Mouse (Mus musculus) intestine, embryonic 15.5 days (tissue): ENCODE measurements around the gene Wdr78. TPM values are rescaled to one million over a fixed set of nuclear protein-coding genes. Genes with fewer than 3 reads are reported as not detected.

Source experiments
- ATAC-seq: fragments of 200-750 bp; cut with Nextera tagmentation; 2 replicates; pipeline ENCODE4 v1.8.0; 2017; ENCODE audit warnings: moderate TSS enrichment, moderate library complexity
- H3K27ac ChIP-seq: fragments of 300-500 bp; sonication (generic); 2 replicates; pipeline ENCODE4 v1.5.1; 2015; ENCODE audit warnings: mild to moderate bottlenecking, inconsistent platforms
- H3K27me3 ChIP-seq: fragments of 300-500 bp; sonication (generic); replicated peaks from 2 replicates; pipeline ENCODE4 v1.6.1; 2015; ENCODE audit warnings: inconsistent platforms
- H3K36me3 ChIP-seq: fragments of 300-500 bp; sonication (generic); 2 replicates; pipeline ENCODE4 v1.6.1; 2015; ENCODE audit warnings: inconsistent platforms
- H3K4me1 ChIP-seq: fragments of 300-500 bp; sonication (generic); replicated peaks from 2 replicates; pipeline ENCODE4 v1.6.1; 2015; ENCODE audit warnings: inconsistent platforms
- H3K4me2 ChIP-seq: fragments of 300-500 bp; sonication (generic); replicated peaks from 2 replicates; pipeline ENCODE4 v1.6.1; 2015; ENCODE audit warnings: mild to moderate bottlenecking, inconsistent platforms
- H3K4me3 ChIP-seq: fragments of 300-500 bp; sonication (generic); replicated peaks from 2 replicates; pipeline ENCODE4 v1.5.1; 2015; ENCODE audit warnings: inconsistent platforms
- H3K9ac ChIP-seq: fragments of 300-500 bp; sonication (generic); 2 replicates; pipeline ENCODE4 v1.6.1; 2015; ENCODE audit warnings: inconsistent platforms
- H3K9me3 ChIP-seq: fragments of 300-500 bp; sonication (generic); 2 replicates; pipeline ENCODE4 v1.6.1; 2016; ENCODE audit warnings: inconsistent platforms
- WGBS: fragments of 180-500 bp; shearing (Covaris S2); methylation state at CpG from one replicate; pipeline ENCODE4 v1.1.7; 2015; 5-methylcytosine and 5-hydroxymethylcytosine counted together
- polyA plus RNA-seq: library from polyadenylated mRNA; unstranded; fragments of >200 nt; fragmentation: Nextera tagmentation; extraction: Ambion mirVana; gene quantifications from 2 replicates; pipeline ENCODE4 v1.2.1, GENCODE M21; 2015

The Wdr78 gene
- polyA plus RNA-seq, 1 experiment from 2014 or later = 1.8 TPM

GRCm38 (mm10) chr4:102991685-102992084, 122.7 kb downstream of the Wdr78 start:
- 90% methylated on average over 3 of the region's 3 CpGs for WGBS

GRCm38 (mm10) chr4:102990595-102991340, 123.6 kb downstream of the Wdr78 start:
- no peak overlapping the region for H3K27ac ChIP-seq
- H3K4me3 ChIP-seq = no peak overlapping the region
- ATAC-seq = no peak
- H3K4me1 ChIP-seq = no peaks in the 10 kb centered on the region
- no peak overlapping the region for H3K9ac ChIP-seq
- WGBS = 84% methylated on average over 11 of the region's 11 CpGs
- no peaks in the 10 kb centered on the region for H3K9me3 ChIP-seq
- no peaks in the 10 kb centered on the region for H3K36me3 ChIP-seq
- H3K4me2 ChIP-seq = no peak overlapping the region
- no peaks in the 10 kb centered on the region for H3K27me3 ChIP-seq

More at GRCm38 (mm10) chr4:102991685-102992084, 122.7 kb downstream of the Wdr78 start:
- Histone ChIP-seq H3K27ac (no peak overlapping the region), H3K4me3 (no peak overlapping the region), H3K27me3 (no peaks in the 10 kb centered on the region), H3K4me2 (no peak overlapping the region), H3K9ac (no peak overlapping the region), H3K36me3 (no peaks in the 10 kb centered on the region), H3K4me1 (no peaks in the 10 kb centered on the region), H3K9me3 (no peaks in the 10 kb centered on the region)
- ATAC-seq = no peak

GRCm38 (mm10) chr4:102990016-102990415, 124.3 kb downstream of the Wdr78 start:
- 65% methylated on average over 4 of the region's 4 CpGs for WGBS
- H3K9me3 ChIP-seq = no peaks in the 10 kb centered on the region
- no peaks in the 10 kb centered on the region for H3K36me3 ChIP-seq
- no peaks in the 10 kb centered on the region for H3K4me1 ChIP-seq
- no peak overlapping the region for H3K4me3 ChIP-seq
- H3K27me3 ChIP-seq = no peaks in the 10 kb centered on the region
- no peak overlapping the region for H3K27ac ChIP-seq
- no peak overlapping the region for H3K9ac ChIP-seq
- no peak overlapping the region for H3K4me2 ChIP-seq
- ATAC-seq = no peak

- Histone ChIP-seq H3K4me1 (no peaks in the 10 kb centered on the region), H3K4me2 (no peak overlapping the region), H3K9me3 (no peaks in the 10 kb centered on the region), H3K27me3 (no peaks in the 10 kb centered on the region), H3K36me3 (no peaks in the 10 kb centered on the region), H3K4me3 (no peak overlapping the region), H3K9ac (no peak overlapping the region), H3K27ac (no peak overlapping the region)
- 78% methylated on average over 5 of the region's 5 CpGs for WGBS
- no peak for ATAC-seq
Measured at GRCm38 (mm10) chr4:102989391-102989790, 125.0 kb downstream of the Wdr78 start.

GRCm38 (mm10) chr4:102988526-102988925, 125.8 kb downstream of the Wdr78 start:
- no peaks in the 10 kb centered on the region for H3K4me1 ChIP-seq
- WGBS = 67% methylated on average over 6 of the region's 6 CpGs
- H3K9ac ChIP-seq = no peak overlapping the region
- H3K27me3 ChIP-seq = no peaks in the 10 kb centered on the region
- H3K9me3 ChIP-seq = no peaks in the 10 kb centered on the region
- no peak overlapping the region for H3K27ac ChIP-seq
- no peak for ATAC-seq
- no peak overlapping the region for H3K4me3 ChIP-seq
- no peaks in the 10 kb centered on the region for H3K36me3 ChIP-seq
- H3K4me2 ChIP-seq = no peak overlapping the region

Other genes starting within 250 kb of the Wdr78 start
- gene Tctex1d1, start 135.9 kb downstream of the Wdr78 start, polyA plus RNA-seq = 0.51 and 0.58 TPM in 2 replicates
- gene Insl5, start 87.7 kb downstream of the Wdr78 start, polyA plus RNA-seq = 0.64 and 1.8 TPM in 2 replicates
- gene Mier1, start 165 bp downstream of the Wdr78 start, polyA plus RNA-seq = 36.0 and 42.5 TPM in 2 replicates
- 9.6 TPM in 2 replicates for gene Slc35d1, start 100.6 kb upstream of the Wdr78 start, polyA plus RNA-seq
- gene 4921539E11Rik, start 176.3 kb upstream of the Wdr78 start, polyA plus RNA-seq = not detected in 2 replicates
- 22.5 and 23.0 TPM in 2 replicates for gene Oma1, start 199.3 kb upstream of the Wdr78 start, polyA plus RNA-seq